Mouse (Mus musculus) naive thymus-derived CD4-positive, alpha-beta T cell, adult 2 months (primary cell): ENCODE data around the gene Pid1.
"Not testable (repeated sequence)": the region's sequence is repeated elsewhere in the genome, so short reads cannot be mapped to it uniquely, and the experiment has no call there.

Source experiments
- DNase-seq: peaks from one replicate; pipeline ENCODE4 v3.0.0-alpha.2; 2011; ENCODE audit warnings: low read depth

Gene Pid1

DNA sequence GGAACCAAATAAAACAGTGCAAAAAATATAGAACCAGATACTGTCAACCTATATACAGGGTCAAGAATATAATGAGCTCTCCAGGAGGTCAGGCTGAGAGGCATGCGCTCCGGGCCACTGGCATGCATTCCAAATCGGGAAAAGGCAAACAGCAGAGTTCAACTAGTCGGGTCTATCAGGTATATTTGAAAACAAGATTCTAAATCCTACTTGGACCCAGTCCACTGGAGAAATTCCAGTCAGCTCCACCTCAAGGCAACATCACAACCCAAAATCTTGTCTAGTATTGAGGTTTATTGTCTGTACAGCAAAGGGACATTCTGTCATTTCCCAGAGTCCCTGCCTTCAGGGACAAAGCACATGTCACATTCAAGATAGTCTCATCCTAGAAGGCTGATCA, 91.0 kb downstream of the Pid1 start:
- no peak for DNase-seq

DNA sequence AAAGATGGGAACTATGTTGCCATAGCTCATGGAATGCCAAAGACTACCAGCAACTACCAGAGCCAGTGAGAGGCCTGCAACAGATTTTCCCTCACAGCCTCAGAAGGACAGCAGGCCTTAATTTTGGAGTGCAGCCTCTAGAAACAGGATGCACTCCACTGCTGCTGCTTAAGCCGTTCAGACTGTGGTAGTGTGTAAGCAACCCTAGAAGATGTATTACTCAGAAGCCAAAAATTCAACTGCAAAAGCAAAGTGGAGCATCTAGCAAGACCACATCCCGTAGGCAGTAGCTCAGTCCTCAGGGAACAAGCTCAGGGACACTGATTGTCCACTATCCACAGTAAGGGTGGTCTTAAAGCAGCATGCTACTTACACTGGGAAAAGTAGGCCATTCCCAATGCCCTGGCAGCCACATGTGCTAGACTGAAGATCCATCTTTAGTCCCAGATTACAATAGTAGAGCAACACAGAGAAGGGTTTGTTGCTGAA, 92.2 kb downstream of the Pid1 start:
- no peak for DNase-seq

DNA sequence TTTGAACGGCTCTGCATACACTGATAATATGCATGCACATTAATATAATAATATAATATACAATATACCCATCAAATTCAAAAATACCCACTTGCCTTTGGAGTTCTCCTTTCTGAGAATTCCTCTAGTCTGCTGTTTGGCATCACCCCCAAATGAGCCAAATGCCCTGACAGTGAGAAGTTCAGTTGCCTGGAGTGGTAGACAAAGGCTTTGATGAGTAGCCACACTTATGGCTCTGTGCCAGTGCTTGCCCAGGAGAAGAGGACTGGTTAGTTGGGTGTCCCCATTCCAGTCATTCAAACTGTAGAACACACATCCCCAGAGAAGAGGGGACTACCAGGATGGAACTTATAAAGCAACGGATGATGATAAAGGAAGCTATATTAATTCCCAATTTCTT, 106.3 kb downstream of the Pid1 start:
- no peak for DNase-seq

DNA sequence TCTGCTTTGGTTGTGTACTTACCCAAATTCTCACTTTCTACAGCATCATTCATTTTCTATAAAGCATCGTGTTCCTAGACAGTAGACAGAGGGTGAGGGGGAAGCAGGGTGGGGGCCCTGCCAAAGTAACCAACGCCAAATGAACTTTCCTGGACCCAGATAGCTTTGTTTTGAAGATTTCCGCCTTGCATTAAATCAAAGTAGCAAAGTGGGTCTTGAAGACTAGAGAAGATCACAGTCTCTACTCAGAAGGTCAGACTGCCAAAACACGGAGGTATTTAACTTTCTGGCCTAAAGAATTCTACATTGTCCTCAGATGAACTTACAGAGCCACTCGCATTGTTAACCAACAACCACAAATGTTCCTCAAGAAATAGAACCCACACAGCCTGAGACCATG, 109.6 kb downstream of the Pid1 start:
- no peak for DNase-seq

DNA sequence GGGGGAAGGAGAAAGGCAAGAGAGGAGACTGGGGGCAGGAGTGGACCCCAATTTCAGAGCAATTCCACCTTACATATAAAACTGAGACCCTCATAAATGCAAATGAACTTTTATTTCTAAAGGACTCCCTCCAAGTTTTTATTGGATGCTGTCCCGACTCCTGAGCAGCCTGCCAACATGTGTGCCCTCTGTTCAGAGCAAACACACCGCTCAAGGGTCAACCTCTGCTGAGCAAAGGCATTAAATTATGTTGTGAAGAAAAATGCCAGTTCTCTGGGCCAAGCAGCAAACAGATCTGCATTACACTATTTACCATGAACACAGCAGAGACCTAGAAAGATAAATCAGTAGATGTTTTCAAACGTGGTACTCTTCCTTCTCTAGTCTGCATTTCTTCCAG, 110.1 kb downstream of the Pid1 start:
- DNase-seq: no peak

DNA sequence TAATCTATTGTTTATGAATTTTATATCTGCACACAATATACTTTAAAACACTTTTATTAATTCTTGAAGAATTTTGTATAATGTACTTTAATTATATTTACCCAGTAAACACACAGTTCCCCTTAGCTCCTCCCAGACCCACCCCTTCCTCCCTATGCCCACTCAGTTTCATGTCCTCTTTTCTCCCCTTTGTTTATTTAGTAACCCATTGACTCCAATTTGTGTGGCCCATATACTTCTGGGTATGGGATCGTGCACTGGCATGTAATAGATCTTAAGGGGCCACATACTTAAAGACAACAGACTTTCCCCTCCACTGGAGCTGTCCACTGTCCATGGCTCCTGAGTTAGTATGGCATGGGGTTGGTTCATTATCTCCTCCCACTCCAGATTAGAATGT, 112.8 kb downstream of the Pid1 start:
- DNase-seq: no peak

DNA sequence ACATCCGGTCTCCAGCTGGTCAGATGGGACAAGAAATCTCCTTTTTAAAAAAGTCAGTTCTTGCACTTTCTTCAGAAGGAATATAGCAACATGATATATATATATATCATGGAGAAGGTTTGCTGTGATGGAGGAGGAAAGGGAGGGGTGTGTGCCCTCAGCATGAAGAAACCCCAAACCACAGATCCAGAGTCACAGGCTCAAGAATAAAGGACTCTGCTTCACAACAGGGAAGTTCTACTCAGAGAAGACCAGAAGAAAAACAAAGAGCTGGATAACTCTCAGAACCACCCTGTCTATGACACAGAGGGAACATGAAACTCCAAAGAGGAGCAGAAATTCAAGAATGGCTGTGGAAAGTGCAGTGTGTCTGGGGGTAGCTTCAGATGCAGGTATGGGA, 113.2 kb downstream of the Pid1 start:
- no peak for DNase-seq

DNA sequence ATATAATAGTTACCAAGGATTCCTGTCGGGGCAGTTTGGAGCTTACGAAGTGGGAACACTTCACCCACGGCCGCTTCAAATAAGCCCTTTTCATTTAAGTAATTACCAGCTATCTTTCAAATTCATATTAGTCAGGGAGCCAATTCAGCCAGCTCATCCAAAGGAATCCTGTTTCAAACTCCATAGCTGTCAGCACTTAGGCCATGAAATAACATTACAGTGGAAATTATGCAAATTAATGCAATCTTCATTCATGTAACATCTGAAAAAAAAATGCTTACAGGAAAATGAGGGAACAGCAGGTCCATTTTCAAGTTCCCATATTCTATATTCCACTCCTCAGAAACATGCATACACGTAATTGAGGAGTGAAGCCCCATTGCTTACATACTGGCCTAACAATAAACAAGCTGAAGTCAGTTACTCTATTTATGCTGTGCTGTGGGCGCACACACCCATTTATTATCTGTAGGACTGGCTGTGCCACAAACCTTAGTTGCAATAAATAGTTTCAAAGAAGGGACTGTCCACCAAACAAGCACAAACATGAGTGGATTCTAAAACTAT, 114.1 kb downstream of the Pid1 start:
- DNase-seq: no peak

DNA sequence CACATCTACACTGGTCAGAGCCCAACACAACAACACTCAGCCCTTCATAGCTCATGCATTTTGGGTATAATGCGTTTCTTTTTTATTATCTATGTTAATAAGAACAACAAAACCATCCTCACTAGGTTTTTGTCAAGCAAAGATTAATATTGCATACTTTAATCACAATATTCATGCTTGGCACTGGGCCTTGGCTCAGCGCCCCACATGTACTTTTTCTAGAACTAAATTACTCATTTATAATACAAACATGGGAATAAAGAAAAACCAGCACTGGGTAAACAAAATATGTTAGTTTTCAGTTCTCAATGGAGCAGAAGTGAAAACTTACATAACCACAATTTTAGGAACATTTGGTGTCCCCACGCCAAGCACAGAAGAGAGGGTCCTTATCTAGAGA, 116.9 kb downstream of the Pid1 start:
- no peak for DNase-seq

DNA sequence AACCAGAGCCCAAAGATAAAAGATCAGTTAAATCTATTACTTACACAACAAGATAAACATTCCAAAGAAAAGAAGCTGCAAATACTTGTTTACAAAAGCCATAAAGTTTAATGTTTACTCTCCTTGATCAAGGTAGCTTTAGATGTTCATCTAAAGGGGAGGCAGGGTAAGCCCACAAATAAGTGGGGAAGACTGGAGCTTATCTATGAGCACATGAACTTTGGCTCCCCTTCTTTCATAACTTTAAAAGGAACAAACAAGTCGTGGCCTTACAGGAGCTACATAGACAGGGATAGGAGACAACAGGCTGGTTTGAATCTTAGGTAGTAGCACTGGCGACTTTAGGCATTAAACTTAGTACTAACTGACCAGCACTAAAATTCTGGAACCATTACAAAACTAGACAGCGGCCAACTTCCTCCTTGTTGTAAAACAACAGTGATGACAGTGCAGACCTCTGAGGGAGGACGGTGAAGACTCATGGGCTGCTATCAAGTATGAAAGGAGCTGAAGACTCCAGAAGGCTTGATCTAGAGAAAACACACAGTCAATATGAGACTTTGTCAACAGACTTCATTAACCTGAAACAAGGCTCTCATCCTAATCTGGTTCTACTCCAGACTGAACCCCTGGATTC, 122.7 kb downstream of the Pid1 start:
- no peak for DNase-seq

DNA sequence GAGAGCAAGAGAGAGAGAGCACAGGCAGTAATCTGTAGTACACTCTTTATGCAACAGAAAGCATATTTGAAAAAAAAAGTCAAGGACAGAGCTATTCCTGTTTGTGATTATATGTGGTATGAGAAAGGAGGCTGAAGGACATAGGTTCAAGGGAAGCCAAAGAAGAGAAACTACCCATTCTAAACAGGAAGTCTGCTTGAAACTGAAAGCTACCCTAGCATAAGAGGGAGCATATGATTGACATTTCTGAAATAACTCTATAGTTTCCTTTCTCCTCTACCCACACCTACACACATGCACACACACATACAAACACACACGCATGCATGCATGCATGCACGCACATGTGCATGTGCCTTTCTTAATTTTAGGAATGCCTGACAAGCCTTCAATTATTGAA, 123.8 kb downstream of the Pid1 start:
- peak; percentile 30 for DNase-seq

DNA sequence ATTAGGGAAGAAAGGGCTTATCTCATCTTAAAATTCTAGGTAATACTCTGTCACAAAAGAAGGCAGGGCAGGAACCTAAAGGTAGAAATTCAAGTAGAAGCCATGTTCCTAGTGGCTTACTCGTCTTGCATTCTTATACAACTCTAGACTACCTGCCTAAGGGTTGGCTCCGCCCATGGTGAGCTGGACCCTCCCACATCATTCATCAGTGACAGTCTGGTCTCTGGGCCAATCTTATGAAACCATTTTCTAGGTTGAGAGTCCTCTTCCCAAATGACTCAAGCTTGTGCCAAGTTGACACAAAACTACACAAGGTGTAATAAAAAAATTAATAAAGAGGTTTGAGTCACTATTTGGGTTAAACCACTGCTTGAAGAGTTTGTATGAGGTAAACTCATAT, 133.5 kb downstream of the Pid1 start:
- DNase-seq: no peak

DNA sequence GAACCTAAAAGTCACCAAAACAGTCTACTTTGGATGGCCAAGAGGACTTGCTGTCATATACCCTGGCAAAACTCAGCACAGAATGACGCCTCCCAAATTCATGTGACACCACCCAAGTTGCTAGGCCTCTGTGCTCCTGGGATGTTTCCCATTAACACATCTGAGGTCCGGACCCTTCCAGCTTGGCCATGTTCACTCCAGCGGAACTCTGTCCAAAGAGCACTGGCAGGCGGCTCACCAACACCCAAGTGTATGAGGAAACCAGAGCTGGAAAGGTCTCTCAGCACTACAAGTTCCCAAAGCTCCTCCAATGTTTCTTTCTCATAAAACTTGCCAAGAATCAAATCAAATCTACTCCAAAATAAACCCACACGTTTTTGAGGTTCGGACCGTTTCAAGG, 138.4 kb downstream of the Pid1 start:
- DNase-seq: no peak

DNA sequence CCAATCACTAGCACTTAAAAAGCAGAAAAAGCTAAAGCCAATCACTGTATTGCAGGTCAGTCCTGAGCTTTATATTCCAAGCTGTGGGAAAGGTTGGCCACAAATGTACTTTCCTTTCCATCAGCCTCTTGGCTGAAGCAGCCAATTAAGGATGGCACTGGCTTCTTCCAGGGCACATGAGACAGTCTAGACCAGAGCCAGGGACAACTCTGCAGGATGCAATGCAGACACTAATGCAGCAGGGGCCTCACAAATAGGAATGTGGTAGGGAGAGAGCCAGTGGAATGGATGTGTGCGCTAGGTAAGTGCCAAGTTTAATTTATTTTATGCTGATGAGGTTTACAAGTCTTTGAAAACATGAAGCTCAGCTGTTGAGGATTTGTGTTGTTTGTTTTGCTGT, 141.9 kb downstream of the Pid1 start:
- no peak for DNase-seq

DNA sequence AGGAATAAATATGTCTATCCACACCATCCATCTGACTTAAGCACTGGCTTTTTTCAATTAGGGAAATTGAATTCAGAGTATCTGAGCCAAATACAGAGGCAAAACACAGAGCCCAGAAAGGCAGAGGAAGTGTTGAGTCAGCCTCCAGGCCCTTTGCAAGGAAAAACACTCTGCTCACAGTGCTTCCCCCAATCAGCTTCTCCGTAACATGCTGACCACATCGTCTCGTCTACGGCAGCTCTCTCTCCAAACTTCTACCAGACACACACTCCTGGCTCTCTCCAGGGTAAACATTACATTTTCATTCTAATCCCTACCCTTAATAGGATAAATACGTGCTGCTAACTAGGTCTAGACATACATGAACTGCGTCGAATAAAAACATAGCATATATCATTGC, 145.4 kb downstream of the Pid1 start:
- no peak for DNase-seq

DNA sequence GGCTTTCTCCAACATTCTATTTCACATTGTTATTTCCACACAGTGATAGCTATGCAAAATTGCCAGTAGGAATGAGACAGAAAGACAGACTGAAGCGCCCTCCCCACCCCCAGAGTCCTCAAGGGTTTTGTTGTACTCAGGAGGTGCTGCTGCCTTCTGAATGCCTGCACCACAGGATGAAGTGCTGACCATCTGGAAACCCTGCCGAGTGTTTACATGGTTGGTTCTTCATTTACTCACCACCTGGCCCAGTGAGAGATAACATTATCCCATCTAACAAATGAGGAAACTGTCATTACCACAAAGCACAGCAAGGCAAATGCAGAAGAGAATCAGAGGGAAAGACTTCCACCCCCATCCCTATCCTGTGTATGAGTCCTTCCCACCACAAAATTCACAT, 146.2 kb downstream of the Pid1 start:
- no peak for DNase-seq

DNA sequence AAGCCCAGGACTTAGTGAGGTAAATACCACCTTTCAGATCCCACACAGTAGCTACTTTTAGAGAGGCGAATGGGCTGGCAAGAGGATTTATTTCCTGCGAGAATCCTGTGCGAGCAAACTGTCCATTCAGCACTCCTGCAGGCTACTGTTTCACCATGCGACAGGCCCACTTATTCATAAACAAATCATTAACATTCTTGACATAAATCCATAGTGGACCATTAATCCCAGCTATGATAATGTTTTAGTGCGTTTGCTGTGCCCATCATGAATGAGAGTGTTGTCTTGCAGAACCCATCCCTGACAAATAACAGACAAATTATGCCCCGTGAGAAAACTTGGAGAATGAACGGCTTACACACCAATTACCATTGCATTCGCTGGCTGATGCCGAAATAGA, 152.5 kb downstream of the Pid1 start:
- DNase-seq: no peak

DNA sequence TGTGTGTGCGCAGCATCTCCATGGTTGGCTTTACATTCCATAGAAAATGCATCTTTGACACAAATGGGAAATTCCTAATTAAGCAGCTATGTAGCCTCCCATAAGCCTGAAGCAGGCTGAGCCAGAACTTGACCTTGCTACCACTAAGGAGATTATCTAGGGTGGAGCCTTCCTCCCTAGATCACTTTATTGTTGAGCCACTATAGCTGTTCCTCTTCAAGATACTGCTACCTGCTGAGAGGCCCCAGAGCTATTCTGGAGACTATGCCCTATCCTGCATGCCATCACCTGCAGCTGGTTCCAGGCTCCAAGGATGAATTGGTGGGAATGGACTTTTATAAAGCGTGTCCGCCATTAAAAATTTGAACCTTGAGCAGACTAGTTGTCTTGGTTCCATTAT, 158.2 kb downstream of the Pid1 start:
- DNase-seq: not testable (repeated sequence)

DNA sequence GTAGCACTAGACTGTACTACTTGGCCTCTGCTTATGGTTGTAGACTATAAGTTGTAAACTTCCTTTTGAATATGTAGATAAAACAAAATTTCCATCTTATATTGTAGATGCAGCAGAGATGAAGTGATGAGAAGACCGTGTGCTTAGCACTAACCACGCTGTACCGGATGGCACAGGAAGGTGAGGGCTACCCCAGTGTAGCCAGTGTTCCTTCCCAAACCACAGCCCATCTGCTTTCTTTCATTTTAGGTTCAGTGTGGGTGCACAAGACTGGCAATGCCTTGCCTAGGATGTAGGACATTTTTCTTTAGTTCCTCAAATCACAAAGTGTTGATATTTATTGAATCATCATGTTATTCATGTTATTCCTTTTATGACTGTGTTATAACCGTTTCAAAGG, 160.5 kb downstream of the Pid1 start:
- no peak for DNase-seq

DNA sequence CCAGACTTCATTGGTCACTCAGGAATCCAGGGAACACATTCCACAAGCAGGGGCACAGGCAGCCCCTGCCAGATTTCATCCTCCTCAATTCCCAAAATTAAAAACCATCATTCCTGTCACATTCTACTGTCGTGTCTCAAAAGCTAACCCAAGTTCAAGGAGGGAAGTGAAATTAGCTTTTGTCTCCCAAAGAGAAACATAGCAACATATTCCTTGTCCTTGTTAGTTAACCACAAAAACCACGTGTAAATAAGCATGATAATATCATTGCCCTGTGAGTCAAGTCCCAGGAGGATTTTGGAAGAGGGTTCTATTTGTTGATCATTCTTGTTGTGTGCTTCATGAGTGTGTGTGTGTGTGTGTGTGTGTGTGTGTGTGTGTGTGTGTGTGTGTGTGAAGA, 164.1 kb downstream of the Pid1 start:
- no peak for DNase-seq

DNA sequence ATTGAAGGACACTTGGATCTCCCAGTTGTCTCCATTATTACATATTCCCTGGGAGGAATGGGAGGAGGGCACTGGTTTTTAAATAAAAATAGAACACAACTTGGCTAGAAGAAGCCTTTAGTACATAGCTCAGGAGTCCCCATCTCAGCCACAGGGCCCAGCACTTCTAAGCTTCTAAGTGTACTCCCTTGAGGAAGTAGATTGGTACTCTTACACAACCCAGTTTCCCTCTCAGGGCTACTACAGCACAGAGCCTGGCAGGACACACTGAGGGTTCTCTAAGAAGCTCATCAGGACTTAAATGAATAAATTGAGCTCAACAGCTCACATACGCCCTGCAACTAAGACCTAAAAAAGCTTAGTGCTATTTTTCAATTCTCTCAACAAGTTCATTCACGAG, 165.1 kb downstream of the Pid1 start:
- DNase-seq: no peak

DNA sequence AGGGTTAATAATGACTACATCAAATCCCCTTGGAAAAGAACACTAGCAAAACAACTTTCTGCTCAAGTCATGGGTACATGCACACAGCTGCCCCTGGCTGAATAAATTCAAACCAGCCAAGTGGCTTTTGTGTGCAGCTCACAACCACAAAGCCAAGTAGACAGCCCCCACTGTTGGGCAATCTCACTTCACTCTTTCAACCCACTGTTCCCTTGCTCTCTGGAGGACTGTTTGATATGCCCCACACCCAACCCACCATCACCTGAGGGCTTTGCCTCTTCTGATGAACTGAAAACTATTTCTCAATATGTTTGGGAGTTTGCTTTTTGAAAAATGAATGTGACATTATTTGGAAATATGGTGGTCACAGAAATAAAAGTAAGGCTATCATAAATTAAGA, 171.8 kb downstream of the Pid1 start:
- DNase-seq: no peak

DNA sequence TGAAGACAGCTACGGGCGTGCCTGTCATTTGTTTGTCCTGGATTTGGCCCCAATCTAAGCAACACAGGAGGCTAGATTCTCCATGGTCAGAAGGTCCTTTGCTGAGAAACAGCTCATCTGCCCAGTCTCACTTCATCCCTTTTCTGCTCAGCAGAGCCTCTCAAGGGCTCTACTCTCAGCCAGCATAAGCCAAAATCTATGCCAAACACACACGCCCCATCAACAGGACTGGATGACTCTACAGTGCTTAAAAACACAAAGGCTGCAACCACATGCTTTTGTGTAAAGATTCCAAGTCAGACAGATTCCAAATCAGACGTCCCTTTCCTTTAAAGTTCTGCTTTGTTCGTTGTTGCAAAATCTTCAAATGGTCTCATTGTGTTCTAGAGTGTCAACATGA, 174.5 kb downstream of the Pid1 start:
- DNase-seq: no peak

DNA sequence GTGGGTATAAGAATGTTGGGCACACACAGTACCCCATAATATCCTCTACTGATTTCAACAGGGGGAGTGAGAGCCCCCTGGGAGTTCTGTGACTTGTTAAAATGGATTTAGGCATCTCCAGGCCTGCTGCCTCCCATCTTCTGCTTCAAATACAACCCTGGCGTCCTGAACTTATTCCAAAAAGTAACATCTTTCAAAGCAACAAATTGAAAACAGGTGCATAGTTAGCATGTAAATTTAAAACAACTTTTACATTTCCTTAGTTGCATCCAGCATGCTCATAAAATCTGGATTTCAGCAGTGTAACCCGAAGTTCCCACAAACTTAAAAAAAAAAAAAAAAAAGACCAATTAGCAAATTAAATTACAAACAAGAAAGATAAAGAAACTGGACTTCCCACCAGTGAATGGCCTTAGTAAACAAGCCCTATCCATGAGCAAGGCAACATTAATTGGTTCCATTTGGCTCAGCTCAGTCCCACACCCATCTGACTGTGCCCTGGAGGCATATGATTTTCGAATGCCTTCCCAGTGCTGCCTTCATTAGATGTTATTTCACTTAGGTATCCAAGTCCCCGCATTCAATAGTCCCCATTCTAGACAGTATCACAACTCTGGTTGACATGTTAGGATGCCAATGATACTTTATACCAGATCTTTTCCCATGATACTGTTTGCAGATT, 177.1 kb downstream of the Pid1 start:
- DNase-seq: no peak
